Mouse (Mus musculus) sigmoid colon, adult 10 weeks (tissue): ENCODE measurements around the gene Scaf1. TPM values are rescaled to one million over a fixed set of nuclear protein-coding genes. Genes with fewer than 3 reads are reported as not detected.

Source experiments
- polyA plus RNA-seq: library from polyadenylated mRNA; stranded (reverse); fragments of 350-450 nt; fragmentation: Illumina TruSeq; extraction: RNeasy Lipid Tissue Mini Kit (QIAGEN cat#74804); gene quantifications from one replicate; pipeline ENCODE4 v1.2.3, GENCODE M21; 2014; ENCODE audit warnings: low read depth, low replicate concordance

Scaf1 gene
- 6.3 TPM for polyA plus RNA-seq

GRCm38 (mm10) chr7:45015957-45016612 lies at the start of gene Scaf1:
Scaf1 (minus strand) TSS chr7:45016363.

GRCm38 (mm10) chr7:45062239-45062835 lies 46.2 kb upstream of the Scaf1 start, which contains the start of the genes Nosip and Prrg2:
Nosip (plus strand) TSS chr7:45062429.
Prrg2 (minus strand) TSS chr7:45062677.

GRCm38 (mm10) chr7:45052862-45053116 lies 36.6 kb upstream of the Scaf1 start, which contains the start of gene Prr12:
Prr12 (minus strand) TSS chr7:45052881.

GRCm38 (mm10) chr7:45017242-45018061 lies 1.3 kb upstream of the Scaf1 start, which contains the start of gene Rras:
Rras (plus strand) TSS chr7:45017961.

GRCm38 (mm10) chr7:44998501-44998955 lies 17.6 kb downstream of the Scaf1 start, which contains the start of gene Bcl2l12:
Bcl2l12 (minus strand) TSS chr7:44998712.

GRCm38 (mm10) chr7:44997231-44997939 lies 18.8 kb downstream of the Scaf1 start, which contains the start of gene Irf3:
Irf3 (plus strand) TSS chr7:44997648.

GRCm38 (mm10) chr7:44986192-44986878 lies 29.8 kb downstream of the Scaf1 start, which contains the start of gene Prmt1:
Prmt1 (minus strand) TSS chr7:44986568.

GRCm38 (mm10) chr7:44974383-44975116 lies 41.6 kb downstream of the Scaf1 start, which contains the start of gene Cpt1c:
Cpt1c (minus strand) TSS chr7:44974851.

Other genes starting within 250 kb of the Scaf1 start
- gene Nup62, start 200.3 kb downstream of the Scaf1 start, polyA plus RNA-seq = 4.4 TPM
- gene Il4i1, start 200.0 kb downstream of the Scaf1 start, polyA plus RNA-seq = not detected
- 3.8 TPM for gene Atf5, start 199.7 kb downstream of the Scaf1 start, polyA plus RNA-seq
- 1.7 TPM for gene Akt1s1, start 167.4 kb downstream of the Scaf1 start, polyA plus RNA-seq
- 1.0 TPM for gene Tbc1d17, start 167.3 kb downstream of the Scaf1 start, polyA plus RNA-seq
- gene Pnkp, start 159.2 kb downstream of the Scaf1 start, polyA plus RNA-seq = 0.19 TPM
- not detected for gene Ptov1, start 146.6 kb downstream of the Scaf1 start, polyA plus RNA-seq
- 2.7 TPM for gene Med25, start 123.7 kb downstream of the Scaf1 start, polyA plus RNA-seq
- gene Fuz, start 120.3 kb downstream of the Scaf1 start, polyA plus RNA-seq = 3.2 TPM
- 19.4 TPM for gene Ap2a1, start 86.9 kb downstream of the Scaf1 start, polyA plus RNA-seq
- gene Tsks, start 73.2 kb downstream of the Scaf1 start, polyA plus RNA-seq = not detected
- gene Cpt1c, start 41.5 kb downstream of the Scaf1 start, polyA plus RNA-seq = 0.44 TPM
- 3.3 TPM for gene Prmt1, start 29.8 kb downstream of the Scaf1 start, polyA plus RNA-seq
- 24.0 TPM for gene Irf3, start 18.7 kb downstream of the Scaf1 start, polyA plus RNA-seq
- 0.76 TPM for gene Bcl2l12, start 17.7 kb downstream of the Scaf1 start, polyA plus RNA-seq
- 3.2 TPM for gene Rras, start 1.6 kb upstream of the Scaf1 start, polyA plus RNA-seq
- gene Prr12, start 36.5 kb upstream of the Scaf1 start, polyA plus RNA-seq = 0.22 TPM
- 6.3 TPM for gene Nosip, start 46.1 kb upstream of the Scaf1 start, polyA plus RNA-seq
- gene Prrg2, start 46.3 kb upstream of the Scaf1 start, polyA plus RNA-seq = 10.9 TPM
- not detected for gene Rcn3, start 75.9 kb upstream of the Scaf1 start, polyA plus RNA-seq
- 8.9 TPM for gene Fcgrt, start 87.5 kb upstream of the Scaf1 start, polyA plus RNA-seq
- gene Rps11, start 108.1 kb upstream of the Scaf1 start, polyA plus RNA-seq = 378 TPM
- gene Rpl13a, start 112.4 kb upstream of the Scaf1 start, polyA plus RNA-seq = 519 TPM
- gene Gm45713, start 119.9 kb upstream of the Scaf1 start, polyA plus RNA-seq = not detected
- 14.4 TPM for gene Flt3l, start 120.1 kb upstream of the Scaf1 start, polyA plus RNA-seq
- gene Pih1d1, start 137.9 kb upstream of the Scaf1 start, polyA plus RNA-seq = 1.2 TPM
- 12.3 TPM for gene Aldh16a1, start 138.2 kb upstream of the Scaf1 start, polyA plus RNA-seq
- gene Slc17a7, start 147.6 kb upstream of the Scaf1 start, polyA plus RNA-seq = not detected
- gene Gfy, start 163.2 kb upstream of the Scaf1 start, polyA plus RNA-seq = not detected
- not detected for gene Pth2, start 164.6 kb upstream of the Scaf1 start, polyA plus RNA-seq
- gene Ccdc155, start 188.5 kb upstream of the Scaf1 start, polyA plus RNA-seq = not detected
- gene Dkkl1, start 195.8 kb upstream of the Scaf1 start, polyA plus RNA-seq = not detected
- gene Tead2, start 199.4 kb upstream of the Scaf1 start, polyA plus RNA-seq = 1.1 TPM
- gene Cd37, start 222.8 kb upstream of the Scaf1 start, polyA plus RNA-seq = 3.6 TPM
- not detected for gene Slc6a16, start 224.7 kb upstream of the Scaf1 start, polyA plus RNA-seq